ENCODE assay signal across 3 mouse cellular contexts in genomic region chr10:63054071-63054470, GRCm38 (mm10).
DNase-seq lines count a peak whose midpoint lies in the region; TF ChIP-seq lines count a peak whose summit lies in the region.
"Not testable (repeated sequence)": the region's sequence is repeated elsewhere in the genome, so short reads cannot be mapped to it uniquely, and the experiment has no call there.

No protein-coding gene starts in this region.

- DNase-seq in ES-CJ7 (ENCODE audit: low read depth, low spot score) (peak; percentile 58), ZHBTc4 (ENCODE audit: low read depth, low spot score) (peak; percentile 75)

- peaks cover 73% of the 10 kb centered on the region for H3K4me1 ChIP-seq in E14TG2a.4 (replicated peaks; ENCODE audit: low read depth, low read length)

- peak overlapping the region; percentile 17; the same call in 1 of the 2 replicates for H3K4me3 ChIP-seq in E14TG2a.4 (replicated peaks; ENCODE audit: low read length)

- H3K9me3 ChIP-seq in E14TG2a.4 (ENCODE audit: low read length): not testable (repeated sequence)

- TF ChIP-seq CTCF in E14TG2a.4 (conservative IDR thresholded peaks at IDR 0.05; ENCODE audit: low read length): not testable (repeated sequence)

- not testable (repeated sequence) for H3K27me3 ChIP-seq in E14TG2a.4 (ENCODE audit: insufficient read depth, low read length)

- not testable (repeated sequence) for H3K36me3 ChIP-seq in E14TG2a.4 (ENCODE audit: insufficient read depth, low read length)
